Mouse (Mus musculus) T-cell, adult 2 months (primary cell): Measurements from ENCODE around the gene Mfsd11.
A peak's percentile ranks its signal among the peaks of the same experiment; 100 is the strongest.
"Not testable (repeated sequence)": the region's sequence is repeated elsewhere in the genome, so short reads cannot be mapped to it uniquely, and the experiment has no call there.

ENCODE experiments used
- DNase-seq: peaks from one replicate; pipeline ENCODE4 v3.0.0; 2022; ENCODE audit warnings: low spot score

Mfsd11 gene

GRCm38 (mm10) chr11:116882446-116882845 lies 30.2 kb downstream of the Mfsd11 start:
- no peak for DNase-seq

- no peak for DNase-seq
These were observed 31.8 kb downstream of the Mfsd11 start for GRCm38 (mm10) chr11:116884061-116884460.

- DNase-seq, result peak; percentile 69
These were observed 33.3 kb downstream of the Mfsd11 start for GRCm38 (mm10) chr11:116885275-116886151.

- DNase-seq, result no peak
These were observed 34.9 kb downstream of the Mfsd11 start for GRCm38 (mm10) chr11:116887136-116887535.

GRCm38 (mm10) chr11:116893532-116894442 lies 41.5 kb downstream of the Mfsd11 start:
- no peak for DNase-seq

- DNase-seq, result no peak
These were observed 43.2 kb downstream of the Mfsd11 start for GRCm38 (mm10) chr11:116895402-116895801.

GRCm38 (mm10) chr11:116899247-116899646 lies 47.0 kb downstream of the Mfsd11 start:
- DNase-seq, result no peak

GRCm38 (mm10) chr11:116902588-116902987 lies 50.3 kb downstream of the Mfsd11 start:
- DNase-seq, result not testable (repeated sequence)

- DNase-seq, result no peak
These were observed 53.7 kb downstream of the Mfsd11 start for GRCm38 (mm10) chr11:116905741-116906456.

GRCm38 (mm10) chr11:116913573-116913972 lies 61.3 kb downstream of the Mfsd11 start:
- DNase-seq, result no peak

GRCm38 (mm10) chr11:116914267-116914885 lies 62.1 kb downstream of the Mfsd11 start:
- DNase-seq, result no peak

GRCm38 (mm10) chr11:116915241-116915640 lies 63.0 kb downstream of the Mfsd11 start:
- no peak for DNase-seq

- DNase-seq, result no peak
These were observed 65.1 kb downstream of the Mfsd11 start for GRCm38 (mm10) chr11:116917361-116917760.

GRCm38 (mm10) chr11:116918323-116919185 lies 66.3 kb downstream of the Mfsd11 start, which contains the start of gene Mgat5b:
Gene Mgat5b (plus strand): TSS chr11:116918863.
- DNase-seq, result peak; percentile 68

- no peak for DNase-seq
These were observed 67.2 kb downstream of the Mfsd11 start for GRCm38 (mm10) chr11:116919186-116920020.

- no peak for DNase-seq
These were observed 68.5 kb downstream of the Mfsd11 start for GRCm38 (mm10) chr11:116920746-116921145.

- DNase-seq, result no peak
These were observed 69.8 kb downstream of the Mfsd11 start for GRCm38 (mm10) chr11:116922058-116922457.
